Mouse (Mus musculus) testis, adult 2 months (tissue): ENCODE measurements around the gene Qpct. TPM values are rescaled to one million over a fixed set of nuclear protein-coding genes. Genes with fewer than 3 reads are reported as not detected.

ENCODE experiments used
- H3K27ac ChIP-seq: fragments of 200-500 bp; 2 replicates; pipeline ENCODE4 v1.5.1; 2012; ENCODE audit warnings: low read depth, low read length; ENCODE audit not compliant: control insufficient read depth, insufficient read depth
- H3K27me3 ChIP-seq: fragments of 200-500 bp; 2 replicates; pipeline ENCODE4 v1.6.1; 2012; ENCODE audit warnings: mild to moderate bottlenecking, low read length, moderate library complexity; ENCODE audit not compliant: control insufficient read depth, insufficient read depth
- H3K36me3 ChIP-seq: fragments of 200-500 bp; 2 replicates; pipeline ENCODE4 v1.6.1; 2012; ENCODE audit warnings: mild to moderate bottlenecking, low read length; ENCODE audit not compliant: control insufficient read depth, insufficient read depth
- H3K4me1 ChIP-seq: fragments of 200-500 bp; 2 replicates; pipeline ENCODE4 v1.6.1; 2012; ENCODE audit warnings: low read length; ENCODE audit not compliant: control insufficient read depth, insufficient read depth
- H3K4me3 ChIP-seq: fragments of 200-500 bp; 2 replicates; pipeline ENCODE4 v1.5.1; 2012; ENCODE audit warnings: low read depth, mild to moderate bottlenecking, low read length, moderate library complexity, mixed read lengths; ENCODE audit not compliant: control insufficient read depth
- CTCF ChIP-seq: fragments of 200-500 bp; IDR thresholded peaks from 2 replicates; pipeline ENCODE4 v1.5.1; 2012; ENCODE audit warnings: low read depth, mild to moderate bottlenecking, inconsistent platforms, low read length, moderate library complexity; ENCODE audit not compliant: control insufficient read depth, insufficient read depth, insufficient replicate concordance
- POLR2A ChIP-seq: fragments of 200-500 bp; IDR thresholded peaks from 2 replicates; pipeline ENCODE4 v1.6.1; 2012; ENCODE audit warnings: low read depth, mild to moderate bottlenecking, inconsistent platforms, low read length, moderate library complexity; ENCODE audit not compliant: control insufficient read depth
- polyA plus RNA-seq: library from polyadenylated mRNA; depleted of rRNA; stranded (reverse); fragments of >200 nt; gene quantifications from 2 replicates; pipeline ENCODE4 v1.2.3, GENCODE M21; 2012

The Qpct gene
- polyA plus RNA-seq, 1 experiment, result 30.7 TPM

DNA sequence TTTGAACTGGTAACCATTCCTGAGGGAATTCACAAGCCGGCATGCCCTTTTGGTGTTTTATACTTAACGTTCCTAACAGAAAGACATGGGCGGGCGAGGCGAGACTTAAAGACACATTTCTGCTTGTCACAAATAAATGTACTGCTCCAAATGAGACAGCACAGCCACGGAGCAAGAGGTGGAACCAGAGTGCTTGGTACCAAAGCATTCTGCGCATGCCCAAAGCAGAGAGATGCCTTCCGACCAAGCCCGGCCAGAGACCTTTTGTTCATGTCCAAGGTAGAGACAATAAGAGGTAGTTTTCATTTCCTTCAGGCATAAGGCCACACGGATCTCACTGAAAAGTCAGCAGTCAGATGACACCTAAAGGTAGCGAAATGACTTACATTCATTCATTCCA lies 20.2 kb downstream of the Qpct start:
- no peaks in the 10 kb centered on the region for H3K27me3 ChIP-seq
- no peak overlapping the region for H3K4me3 ChIP-seq
- no peaks in the 10 kb centered on the region for H3K36me3 ChIP-seq
- TF ChIP-seq CTCF, result no peak
- no peak for TF ChIP-seq POLR2A
- H3K4me1 ChIP-seq, result no peaks in the 10 kb centered on the region
- H3K27ac ChIP-seq, result peak overlapping the region; percentile 27

DNA sequence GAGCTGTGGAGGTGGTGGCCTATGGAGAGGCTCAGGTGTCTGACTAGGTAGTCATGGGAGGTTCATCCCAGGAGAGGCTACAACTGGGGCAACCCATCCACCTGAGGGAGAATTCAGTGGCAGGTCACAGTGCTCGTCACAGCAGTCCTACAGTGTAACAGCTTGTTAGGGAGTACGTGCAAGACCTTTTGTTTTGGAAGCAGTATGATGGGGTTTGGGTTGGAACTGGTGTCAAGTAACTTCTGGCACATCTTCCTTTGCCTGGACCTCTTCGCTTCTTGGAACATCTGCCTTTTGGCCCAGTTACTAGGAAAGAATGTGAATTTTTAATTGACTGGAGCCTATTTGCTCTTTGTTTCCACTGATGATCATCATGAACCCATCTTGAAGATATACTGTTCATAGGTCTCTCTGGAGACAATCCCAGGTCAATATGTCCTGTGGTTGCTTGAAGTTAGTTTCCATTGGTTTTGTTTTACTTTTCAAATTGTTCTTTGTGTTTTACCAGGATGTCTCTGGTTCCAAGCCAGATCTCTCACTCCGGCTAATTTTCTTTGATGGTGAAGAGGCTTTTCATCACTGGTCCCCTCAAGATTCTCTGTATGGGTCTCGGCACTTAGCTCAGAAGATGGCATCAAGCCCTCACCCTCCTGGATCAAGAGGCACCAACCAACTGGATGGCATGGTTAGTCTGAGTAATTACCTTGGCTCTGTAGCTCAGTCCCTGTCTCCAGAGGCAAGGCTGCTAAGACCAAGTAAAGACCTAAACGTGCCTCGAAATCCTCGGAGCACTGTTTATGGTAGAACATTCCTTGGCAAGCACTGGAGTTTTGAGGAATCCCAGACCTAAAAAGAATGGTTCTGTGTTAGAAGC lies 25.5 kb downstream of the Qpct start:
- no peaks in the 10 kb centered on the region for H3K36me3 ChIP-seq
- no peak for TF ChIP-seq POLR2A
- no peak for TF ChIP-seq CTCF
- no peaks in the 10 kb centered on the region for H3K27me3 ChIP-seq
- H3K27ac ChIP-seq, result no peak overlapping the region
- no peaks in the 10 kb centered on the region for H3K4me1 ChIP-seq
- H3K4me3 ChIP-seq, result no peak overlapping the region

DNA sequence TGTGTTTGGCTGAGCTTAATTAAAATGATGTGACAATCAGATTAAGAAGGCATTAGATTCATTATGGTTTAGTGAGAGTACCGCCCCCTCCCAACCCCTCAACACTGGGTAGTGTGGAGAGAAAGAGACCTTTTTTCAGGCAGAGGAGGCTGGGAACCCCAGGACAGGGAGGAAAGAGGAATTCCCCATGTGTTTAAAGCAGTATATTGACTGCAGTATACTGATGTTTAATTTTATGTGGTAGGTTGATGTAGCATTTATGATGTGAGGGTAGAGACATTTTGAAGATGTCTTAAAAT lies 26.1 kb downstream of the Qpct start:
- no peaks in the 10 kb centered on the region for H3K4me1 ChIP-seq
- H3K27me3 ChIP-seq, result no peaks in the 10 kb centered on the region
- no peak overlapping the region for H3K27ac ChIP-seq
- no peaks in the 10 kb centered on the region for H3K36me3 ChIP-seq
- H3K4me3 ChIP-seq, result no peak overlapping the region
- TF ChIP-seq CTCF (no peak), POLR2A (no peak)

DNA sequence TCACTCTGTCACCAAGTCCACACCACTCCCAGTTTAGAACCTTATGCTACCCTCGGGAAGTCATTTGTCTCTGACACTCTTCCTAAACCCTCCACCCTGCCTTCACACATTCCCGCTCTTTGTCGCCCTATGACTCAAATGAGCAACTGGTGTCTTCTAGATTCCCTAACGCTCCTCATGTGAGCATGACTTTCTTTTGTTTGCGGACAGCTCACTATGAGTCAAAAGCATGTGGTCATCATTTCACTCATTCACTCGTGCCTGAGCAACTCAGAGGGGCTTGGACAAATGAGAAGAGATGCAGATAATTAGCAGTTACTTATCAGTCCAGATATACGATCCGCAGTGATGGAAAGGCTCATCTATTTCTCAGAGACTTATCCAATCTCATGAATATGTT lies 26.5 kb downstream of the Qpct start:
- H3K36me3 ChIP-seq, result no peaks in the 10 kb centered on the region
- TF ChIP-seq POLR2A, result no peak
- no peak for TF ChIP-seq CTCF
- H3K27me3 ChIP-seq, result no peaks in the 10 kb centered on the region
- no peaks in the 10 kb centered on the region for H3K4me1 ChIP-seq
- no peak overlapping the region for H3K4me3 ChIP-seq
- no peak overlapping the region for H3K27ac ChIP-seq

DNA sequence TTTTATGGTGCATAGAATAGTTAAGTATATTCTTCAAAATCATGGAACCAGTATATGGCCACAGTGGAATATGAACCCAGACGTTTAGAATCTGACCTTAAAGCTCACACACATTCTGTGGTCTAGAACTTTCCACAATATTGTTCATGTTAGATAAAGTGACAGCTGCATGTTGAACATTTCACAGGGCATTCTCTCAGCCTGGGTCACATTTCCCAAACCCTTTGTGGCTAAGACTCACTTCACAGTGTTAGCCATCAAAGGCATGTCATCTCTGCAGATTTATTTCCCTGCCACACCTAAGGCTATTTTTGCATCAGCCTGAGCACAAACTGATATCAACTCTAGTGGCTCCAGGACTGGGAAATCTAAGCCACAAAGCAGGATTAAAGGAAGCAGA lies 40.0 kb downstream of the Qpct start:
- H3K27ac ChIP-seq, result no peak overlapping the region
- H3K36me3 ChIP-seq, result no peaks in the 10 kb centered on the region
- no peak overlapping the region for H3K4me3 ChIP-seq

DNA sequence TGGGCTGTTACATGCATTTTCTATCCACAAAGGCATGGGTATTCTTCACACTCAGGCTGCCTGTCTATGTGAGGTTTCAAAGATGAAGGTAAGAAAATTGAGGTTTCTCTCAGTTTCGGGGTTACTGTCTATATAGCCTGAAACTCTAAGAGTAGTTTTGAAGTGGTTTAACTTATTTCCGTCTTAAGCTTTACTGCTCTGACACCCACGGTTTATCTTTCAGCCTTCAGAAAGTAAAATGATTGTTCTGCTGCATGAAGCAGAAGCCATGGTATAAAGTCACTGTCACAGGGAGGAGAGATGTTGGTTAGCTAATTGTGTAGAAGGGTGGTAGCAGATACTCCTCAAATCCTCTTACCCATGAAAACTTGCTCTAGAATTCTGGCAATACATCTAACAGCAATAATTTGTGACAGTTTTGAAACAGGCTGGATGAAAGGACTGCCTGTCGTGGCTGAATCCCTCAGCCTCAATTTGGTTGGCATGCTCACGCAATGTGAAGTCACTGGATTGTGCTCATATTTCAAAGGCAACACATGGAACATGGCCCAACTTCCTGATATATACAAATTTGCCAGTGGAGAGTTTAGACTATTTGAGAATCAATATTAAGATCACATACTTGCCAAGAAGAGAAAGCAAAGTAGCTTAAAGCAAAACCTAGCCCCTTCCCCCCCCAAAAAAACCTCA lies 41.7 kb downstream of the Qpct start:
- Histone ChIP-seq H3K4me1 (no peaks in the 10 kb centered on the region), H3K27me3 (no peaks in the 10 kb centered on the region), H3K4me3 (no peak overlapping the region), H3K27ac (no peak overlapping the region), H3K36me3 (no peaks in the 10 kb centered on the region)
- TF ChIP-seq POLR2A (no peak), CTCF (no peak)

More for the DNA sequence above, 40.0 kb downstream of the Qpct start:
- Histone ChIP-seq H3K27me3 (no peaks in the 10 kb centered on the region), H3K4me1 (no peaks in the 10 kb centered on the region)
- no peak for TF ChIP-seq CTCF
- no peak for TF ChIP-seq POLR2A

DNA sequence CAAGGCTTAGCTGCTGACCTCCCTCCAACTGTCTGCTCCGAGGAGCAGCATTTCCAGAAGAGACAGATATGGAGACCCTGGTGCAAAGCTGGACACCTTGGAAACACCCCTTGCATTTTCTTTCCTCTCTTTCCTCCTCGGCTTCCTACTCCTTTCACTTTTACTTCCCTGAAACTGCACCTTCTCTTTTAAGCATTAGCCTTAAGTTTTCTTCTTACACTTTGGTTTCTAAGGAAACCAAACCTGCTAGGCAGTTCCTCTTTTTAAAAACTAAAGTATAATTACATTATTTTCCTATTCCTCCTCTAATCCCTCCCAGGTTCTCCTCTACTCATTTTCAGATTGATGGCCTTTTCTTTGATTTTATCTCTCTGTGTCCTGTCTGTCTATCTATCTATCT lies 43.9 kb downstream of the Qpct start:
- peaks cover under 1% of the 10 kb centered on the region; the same call in 1 of the 2 replicates for H3K4me1 ChIP-seq
- H3K27me3 ChIP-seq, result no peaks in the 10 kb centered on the region
- TF ChIP-seq POLR2A, result no peak
- no peak for TF ChIP-seq CTCF

DNA sequence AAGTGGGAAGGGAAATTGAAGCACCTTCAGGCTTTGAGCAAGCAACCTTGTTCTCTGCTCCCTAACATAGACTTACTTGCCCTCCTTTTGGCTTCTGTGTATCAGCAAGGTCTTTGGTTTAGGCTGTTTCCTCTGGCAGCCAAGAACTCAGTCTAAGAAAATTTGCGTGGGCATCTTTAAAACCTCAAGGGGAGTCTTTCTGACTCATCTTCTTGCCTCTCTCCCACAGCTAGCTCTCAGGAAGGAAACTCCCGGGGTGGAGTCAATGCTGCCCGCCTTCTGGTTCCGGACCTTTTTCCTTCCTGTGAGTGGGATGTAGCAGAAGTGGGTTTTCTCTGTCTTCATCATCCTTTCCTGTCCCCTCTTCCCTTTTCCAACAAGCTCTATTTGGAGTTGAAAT lies 48.2 kb downstream of the Qpct start:
- H3K4me3 ChIP-seq, result no peak overlapping the region
- no peaks in the 10 kb centered on the region for H3K27me3 ChIP-seq
- H3K4me1 ChIP-seq, result peaks cover 2% of the 10 kb centered on the region; the same call in 1 of the 2 replicates
- no peak overlapping the region for H3K27ac ChIP-seq
- no peaks in the 10 kb centered on the region for H3K36me3 ChIP-seq
- no peak for TF ChIP-seq CTCF
- TF ChIP-seq POLR2A, result no peak

More for the DNA sequence above, 43.9 kb downstream of the Qpct start:
- no peak overlapping the region for H3K4me3 ChIP-seq
- no peaks in the 10 kb centered on the region for H3K36me3 ChIP-seq
- H3K27ac ChIP-seq, result no peak overlapping the region
